Mouse (Mus musculus) left cerebral cortex, postnatal 10 days (tissue): ENCODE results near the gene Tor2a. TPM values are rescaled to one million over a fixed set of nuclear protein-coding genes. Genes with fewer than 3 reads are reported as not detected.

ENCODE experiments used
- DNase-seq, 2 experiments: peaks; one replicate each; pipeline ENCODE4 v3.0.0; 2021 to 2022; ENCODE audit warnings: low spot score in 2 of 2, mixed read lengths in 1 of 2; ENCODE audit errors: extremely low spot score in 1 of 2
- intact Hi-C: fragments of 180-260 bp; cut with DNase I; formaldehyde crosslinking; loops from one replicate; pipeline ENCODE4 v1.15.1; 2025
- microRNA-seq: library from miRNA; unstranded; fragments of <30 nt; microRNA quantifications from one replicate; pipeline ENCODE4 v1.2.0, GENCODE M21; 2022
- total RNA-seq, 2 experiments: library from RNA; stranded (reverse); gene quantifications; 2 replicates each; pipeline ENCODE4 v1.2.3; 2021

Tor2a gene
- total RNA-seq, 2 experiments from 2014 or later, result 28.6 to 28.9 TPM

DNA sequence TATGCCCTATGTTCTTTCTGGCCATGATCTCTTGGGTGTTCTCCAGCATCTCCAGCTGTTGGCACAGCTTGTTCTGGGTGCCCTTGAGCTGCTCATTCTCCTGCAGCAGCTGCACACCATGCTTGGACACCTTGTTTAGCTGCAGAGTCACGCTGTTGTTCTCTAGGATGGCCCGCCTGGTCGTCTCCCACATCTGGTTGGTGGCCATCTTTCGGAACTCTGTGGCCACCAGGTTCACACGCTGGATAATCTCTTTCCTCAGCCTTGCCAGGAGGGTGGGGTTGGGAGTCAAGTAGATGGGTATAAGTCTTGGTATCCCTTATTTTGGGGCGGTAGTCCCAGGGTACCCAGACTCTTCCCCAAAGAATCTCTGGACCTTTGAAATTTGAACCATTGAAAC lies 22.7 kb downstream of the Tor2a start:
- intact Hi-C loops, result loop anchor here (2.0 kb wide), 1 partner anchor 75 kb away; no protein-coding TSS in a partner anchor
- DNase-seq, result no peak

DNA sequence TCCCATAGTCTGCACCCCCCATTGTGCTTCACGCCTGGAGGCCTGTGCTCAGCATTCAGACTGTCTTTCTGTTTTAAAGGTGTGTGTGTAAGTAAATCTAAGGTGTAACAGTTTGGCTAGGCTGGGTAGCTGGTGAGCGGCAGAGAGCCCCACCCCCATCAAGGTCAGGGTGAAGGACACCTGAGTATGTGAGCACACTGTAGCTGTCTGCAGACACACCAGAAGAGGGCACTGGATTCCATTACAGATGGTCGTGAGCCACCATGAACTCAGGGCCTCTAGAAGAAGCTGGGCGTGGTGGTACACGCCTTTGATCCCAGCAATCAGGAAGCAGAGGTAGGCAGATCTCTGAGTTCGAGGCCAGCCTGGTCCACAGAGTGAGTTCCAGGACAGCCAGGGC lies 24.7 kb downstream of the Tor2a start:
- DNase-seq, result no peak
- intact Hi-C loops, result no loop called here

DNA sequence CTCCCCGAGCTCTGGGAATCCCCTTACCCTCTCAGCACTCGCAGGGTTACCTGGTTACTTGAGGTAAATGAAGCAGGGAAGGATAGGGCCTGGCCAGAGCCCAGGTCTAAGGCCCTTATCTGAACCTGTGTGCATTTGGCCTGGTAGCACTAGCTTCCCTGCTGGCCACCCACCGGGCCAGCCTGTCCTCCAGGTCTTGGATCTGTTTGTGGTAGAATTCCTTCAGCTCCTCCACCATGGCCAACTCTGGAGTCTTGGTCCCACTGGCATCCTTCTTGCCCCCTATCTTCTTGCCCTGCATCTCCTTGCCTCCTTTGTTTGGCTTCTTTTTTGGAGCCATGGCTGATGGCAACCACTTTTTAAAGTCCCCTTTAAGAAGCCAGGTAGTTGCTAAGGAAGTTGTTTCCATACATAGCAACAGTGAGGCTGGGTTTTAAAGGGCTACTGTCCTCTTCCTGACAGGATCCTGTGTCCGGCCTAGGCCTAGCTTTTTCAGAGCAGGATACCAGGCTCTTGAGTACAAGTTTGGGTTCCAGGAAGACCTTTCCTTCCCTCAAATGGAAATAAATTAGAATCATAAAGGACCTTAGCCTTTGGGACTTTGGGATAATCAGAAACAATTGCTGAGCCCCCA lies 27.1 kb downstream of the Tor2a start, which contains the start of gene Cfap157:
TSS of gene Cfap157 (minus strand) at position 381 of the 634 bp plus-strand sequence.
- intact Hi-C loops, result no loop called here
- DNase-seq, result no peak

DNA sequence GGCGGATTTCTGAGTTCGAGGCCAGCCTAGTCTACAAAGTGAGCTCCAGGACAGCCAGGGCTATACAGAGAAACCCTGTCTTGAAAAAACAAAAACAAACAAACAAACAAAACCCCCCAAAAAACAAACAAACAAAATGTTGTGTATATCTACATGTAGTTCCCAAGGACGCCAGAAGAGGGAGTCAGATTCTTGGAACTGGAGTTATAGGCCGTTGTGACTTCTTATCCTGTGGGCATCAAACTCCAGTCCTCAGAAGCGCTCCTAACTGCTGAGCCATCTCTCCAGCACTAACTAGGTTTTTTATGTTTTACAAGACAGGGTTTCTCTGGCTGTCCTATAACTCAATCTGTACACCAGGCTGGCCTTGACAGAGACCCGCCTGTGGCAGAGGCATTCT lies 30.1 kb downstream of the Tor2a start:
- DNase-seq, result no peak
- intact Hi-C loops, result no loop called here

DNA sequence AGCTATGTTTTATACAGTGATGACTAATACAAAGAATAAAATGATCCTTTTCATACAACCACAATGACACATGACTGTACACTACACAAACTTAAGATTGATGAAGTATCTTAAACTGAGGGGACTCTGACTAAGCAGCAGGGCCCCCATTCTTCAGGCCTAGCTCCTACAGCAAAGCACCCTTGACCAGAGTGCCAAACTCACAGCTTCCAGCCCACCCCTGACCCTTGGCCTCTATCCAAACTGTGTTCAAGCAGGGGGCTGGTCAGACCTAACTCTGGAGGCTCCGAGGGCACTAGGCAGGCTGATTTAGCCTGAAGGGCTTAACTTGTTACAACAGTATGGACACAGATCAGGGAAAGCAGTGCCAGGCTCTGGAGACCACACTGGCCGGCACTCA lies 31.5 kb downstream of the Tor2a start:
- DNase-seq, result no peak
- intact Hi-C loops, result no loop called here

DNA sequence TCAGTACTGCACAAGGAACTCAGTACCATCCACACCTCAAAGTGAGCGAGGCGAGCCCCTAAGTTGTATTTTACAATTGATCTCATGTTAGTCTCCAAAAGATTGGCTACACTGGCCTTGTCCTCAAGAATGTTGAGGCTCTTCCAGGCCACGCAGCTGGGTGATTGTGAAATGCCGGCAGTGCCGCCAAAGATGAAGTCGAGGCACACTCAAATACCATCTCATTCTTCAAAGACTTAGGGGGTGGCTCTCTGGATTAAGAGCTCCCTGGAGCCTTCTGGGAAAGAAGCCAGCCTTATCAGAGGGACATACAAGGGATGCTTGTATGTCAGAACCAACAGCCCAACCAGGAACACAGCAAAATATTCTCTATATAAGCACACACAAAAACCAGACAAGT lies 34.3 kb downstream of the Tor2a start:
- DNase-seq, result no peak
- intact Hi-C loops, result no loop called here

DNA sequence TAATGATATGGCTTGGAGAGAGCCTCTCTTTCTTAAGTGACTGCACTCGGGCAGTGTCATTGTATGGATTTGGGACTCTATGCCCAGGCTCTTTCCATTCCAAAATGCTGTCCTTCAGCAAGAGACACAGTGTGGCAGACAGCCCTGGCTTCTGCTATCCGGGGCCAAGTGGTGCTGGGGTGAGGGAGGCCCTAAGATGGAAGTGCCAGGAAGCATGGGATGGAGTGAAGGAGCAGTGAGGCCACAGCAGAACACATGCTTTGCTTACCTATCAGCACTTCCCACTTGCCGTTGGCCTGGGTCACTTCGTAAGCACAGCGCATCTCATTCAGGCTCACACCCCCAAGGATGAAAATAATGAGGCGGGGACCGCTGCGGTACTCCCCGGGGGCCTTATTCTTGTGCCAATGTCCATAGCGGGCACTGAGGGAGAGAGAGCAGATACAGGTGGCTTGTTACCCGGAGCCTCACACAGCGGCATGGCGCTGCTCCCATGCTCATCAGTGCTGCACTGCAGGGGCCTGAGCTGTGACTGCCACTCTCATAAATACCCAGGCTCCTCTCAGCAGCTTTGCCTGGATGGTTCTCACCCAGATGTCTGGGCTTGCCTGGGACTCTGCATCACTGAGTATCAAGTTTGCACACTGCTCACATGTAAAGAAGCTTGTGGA lies 38.8 kb downstream of the Tor2a start:
- no peak for DNase-seq
- intact Hi-C loops, result no loop called here

DNA sequence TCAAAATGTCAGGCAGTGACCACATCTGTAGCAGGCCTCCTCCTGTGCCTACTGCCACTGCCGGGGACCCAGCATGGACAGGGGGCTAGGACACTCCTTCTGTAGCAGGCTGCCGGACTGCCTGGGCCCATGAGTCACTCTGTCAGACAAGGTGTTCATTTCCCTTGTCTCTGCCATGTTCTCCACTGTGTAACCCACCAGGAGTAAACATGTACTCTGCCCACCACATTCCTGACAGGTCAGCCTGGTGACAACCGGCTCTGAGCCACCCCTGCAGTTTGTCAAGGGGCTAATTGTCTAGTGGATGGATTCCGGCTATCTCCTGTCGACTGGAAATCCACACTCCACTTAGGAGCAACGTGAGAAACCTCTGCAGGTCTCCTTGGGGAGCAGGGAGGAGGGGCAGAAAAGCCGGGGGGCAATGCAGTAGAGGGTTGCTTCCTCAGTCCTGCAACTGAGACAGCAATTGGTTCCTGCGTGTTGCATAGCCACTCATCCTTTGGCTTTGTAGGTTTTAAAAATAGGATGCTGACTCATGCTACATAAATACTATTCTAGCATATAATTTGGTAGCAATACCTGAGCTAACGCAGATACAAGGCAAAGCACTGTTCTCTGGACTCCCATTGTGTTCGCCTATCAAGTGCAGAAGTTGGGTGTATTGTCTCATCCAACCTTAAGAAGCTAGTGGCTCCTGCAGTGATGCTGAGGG lies 41.4 kb downstream of the Tor2a start:
- DNase-seq, result no peak
- intact Hi-C loops, result no loop called here

DNA sequence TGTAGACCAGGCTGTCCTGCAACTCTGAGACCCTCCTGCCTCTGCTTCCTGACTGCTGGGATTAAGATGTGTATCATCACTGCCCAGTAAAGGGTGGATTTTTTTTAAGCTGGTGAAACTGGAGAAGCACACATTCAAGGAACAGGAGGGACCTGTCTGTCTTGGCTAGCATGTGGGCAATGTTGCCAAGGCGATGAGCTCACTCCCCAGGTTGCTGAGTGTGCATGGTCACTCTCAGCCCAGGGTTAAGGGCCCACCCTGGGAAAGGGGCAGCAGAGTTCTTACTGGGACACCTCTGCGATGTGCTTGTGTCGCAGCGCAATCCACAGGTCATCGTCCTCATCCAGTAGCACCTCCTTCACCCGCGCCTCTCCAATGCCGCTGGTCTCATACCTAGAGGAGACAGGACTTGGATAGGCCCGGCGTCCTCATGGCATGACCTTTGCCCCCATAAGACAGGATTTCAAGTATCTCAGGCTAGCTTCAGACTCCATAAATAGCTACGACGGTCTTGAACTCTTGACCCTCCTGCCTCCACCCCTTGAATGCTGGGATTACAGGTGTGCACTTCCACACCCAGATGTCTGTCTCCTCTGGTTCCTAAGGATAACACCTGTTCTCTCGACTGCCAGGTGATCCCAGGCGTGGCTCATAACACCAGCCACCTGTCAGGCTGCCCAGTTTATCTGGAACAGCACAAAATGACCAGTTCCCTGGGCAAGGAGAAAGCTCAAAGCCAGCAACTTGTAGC lies 52.0 kb downstream of the Tor2a start:
- intact Hi-C loops, result no loop called here
- no peak for DNase-seq

Small RNA genes lying within 50 kb of the gene (microRNA-seq; reads per million reads assigned to microRNA genes)
- not detected for gene Mir2861
- gene Mir3960, result not detected

Other genes starting within 250 kb of the Tor2a start
- gene Fam102a, start 221.9 kb upstream of the Tor2a start, total RNA-seq, result 10 to 100 TPM; 28.2 to 28.9 TPM
- gene Dpm2, start 186.4 kb upstream of the Tor2a start, total RNA-seq, result 10 to 100 TPM; 83.9 to 86.8 TPM
- 10 to 100 TPM; 13.5 to 13.6 TPM for gene Pip5kl1, start 182.4 kb upstream of the Tor2a start, total RNA-seq
- 1 to 10 TPM in 1 of 2 experiments, under 1 TPM in 1; 0.81 to 1.2 TPM for gene 9430097D07Rik, start 181.6 kb upstream of the Tor2a start, total RNA-seq
- 10 to 100 TPM; 32.3 to 32.6 TPM for gene St6galnac4, start 170.1 kb upstream of the Tor2a start, total RNA-seq
- gene St6galnac6, start 157.5 kb upstream of the Tor2a start, total RNA-seq, result 100 to 1,000 TPM; 122 to 127 TPM
- 100 to 1,000 TPM; 156 TPM for gene Ak1, start 135.5 kb upstream of the Tor2a start, total RNA-seq
- gene Eng, start 110.6 kb upstream of the Tor2a start, total RNA-seq, result 10 to 100 TPM; 24.9 to 25.2 TPM
- gene Fpgs, start 53.1 kb upstream of the Tor2a start, total RNA-seq, result 10 to 100 TPM; 11.4 to 14.4 TPM
- gene Cdk9, start 44.2 kb upstream of the Tor2a start, total RNA-seq, result 10 to 100 TPM; 89.3 to 92.5 TPM
- 10 to 100 TPM; 33.0 to 37.3 TPM for gene Sh2d3c, start 36.2 kb upstream of the Tor2a start, total RNA-seq
- gene 6330409D20Rik, start 16.2 kb upstream of the Tor2a start, total RNA-seq, result 1 to 10 TPM; 2.3 to 2.9 TPM
- under 1 TPM; 0.22 to 0.36 TPM for gene Ttc16, start 18.4 kb downstream of the Tor2a start, total RNA-seq
- gene Ptrh1, start 18.6 kb downstream of the Tor2a start, total RNA-seq, result 10 to 100 TPM in 1 of 2 experiments, 1 to 10 TPM in 1; 8.4 to 10.3 TPM
- gene Cfap157, start 27.2 kb downstream of the Tor2a start, total RNA-seq, result not detected
- 100 to 1,000 TPM; 862 to 881 TPM for gene Stxbp1, start 90.0 kb downstream of the Tor2a start, total RNA-seq
- gene Fam129b, start 118.9 kb downstream of the Tor2a start, total RNA-seq, result 10 to 100 TPM; 26.0 to 26.6 TPM
- 100 to 1,000 TPM; 145 to 166 TPM for gene Rpl12, start 204.3 kb downstream of the Tor2a start, total RNA-seq
- gene Lrsam1, start 204.4 kb downstream of the Tor2a start, total RNA-seq, result 10 to 100 TPM; 36.3 to 38.9 TPM
- gene Slc2a8, start 224.8 kb downstream of the Tor2a start, total RNA-seq, result 10 to 100 TPM; 22.5 to 25.4 TPM